Mouse (Mus musculus) adrenal gland, postnatal 25 days (tissue): ENCODE measurements at regions not wholly inside any gene's neighbourhood (a gene's known extent, or its start where the extent isn't known, plus 50 kb on each side); places are given as distances from the start of the nearest gene placed in this dataset.

Experiments
- DNase-seq: peaks from one replicate; pipeline ENCODE4 v3.0.0; 2021; ENCODE audit warnings: mixed read lengths

DNA sequence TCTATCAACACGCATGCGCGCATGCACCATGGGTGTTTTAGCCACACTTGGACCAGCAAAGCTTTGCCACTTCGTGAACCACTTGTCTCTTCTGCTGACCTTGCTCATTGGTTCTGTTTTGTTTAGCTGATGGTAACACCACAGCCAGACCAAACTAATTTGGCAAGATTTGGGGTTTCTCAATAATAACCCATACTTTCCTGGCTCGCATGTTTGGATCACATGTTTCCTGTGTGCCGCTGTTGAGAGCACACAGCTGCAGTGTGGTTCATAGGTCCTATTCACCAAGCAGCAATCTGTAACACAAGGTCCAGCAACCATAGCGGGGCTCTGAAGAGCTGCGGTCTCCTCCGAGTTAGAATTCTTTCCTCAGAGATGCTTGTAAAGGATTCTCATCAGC lies 126.4 kb upstream of the Gas1 start:
- no peak for DNase-seq

DNA sequence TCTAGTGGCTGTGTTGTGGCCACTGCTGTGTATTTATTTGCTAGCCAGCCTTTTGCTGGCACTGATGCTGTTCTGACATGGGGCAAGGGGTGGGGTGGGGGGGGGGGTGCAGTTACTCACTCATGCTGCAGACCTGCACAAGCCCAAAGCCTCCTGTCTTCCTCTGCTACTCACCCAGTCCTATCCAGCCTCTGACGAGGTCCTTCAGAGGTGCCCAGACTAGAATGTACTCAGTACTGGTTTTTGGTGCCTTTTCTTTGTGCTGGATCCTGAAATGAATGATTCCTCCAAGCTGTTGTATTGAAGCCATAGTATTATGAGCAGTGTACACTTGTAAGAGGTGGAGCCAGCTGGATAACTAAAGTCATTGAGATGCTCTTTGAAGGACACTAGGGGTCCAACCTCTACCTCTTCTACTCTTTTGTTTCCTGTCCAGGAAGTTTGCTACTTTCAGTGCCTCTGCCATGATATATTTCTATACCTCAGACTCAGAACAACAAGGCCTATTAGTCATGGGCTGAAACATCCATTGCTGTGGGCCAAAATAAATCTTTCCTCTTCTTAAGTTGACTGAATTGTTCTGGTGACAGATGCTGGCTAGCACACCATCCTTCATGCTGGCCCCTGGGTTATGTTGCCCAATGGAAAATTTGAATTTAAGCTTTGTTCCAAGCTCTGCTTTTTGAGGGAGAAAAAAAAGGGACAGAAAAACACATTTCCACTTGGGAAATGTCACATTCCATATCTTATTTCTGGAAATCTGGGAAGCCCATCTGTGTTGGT lies 128.1 kb upstream of the Gas1 start:
- no peak for DNase-seq

DNA sequence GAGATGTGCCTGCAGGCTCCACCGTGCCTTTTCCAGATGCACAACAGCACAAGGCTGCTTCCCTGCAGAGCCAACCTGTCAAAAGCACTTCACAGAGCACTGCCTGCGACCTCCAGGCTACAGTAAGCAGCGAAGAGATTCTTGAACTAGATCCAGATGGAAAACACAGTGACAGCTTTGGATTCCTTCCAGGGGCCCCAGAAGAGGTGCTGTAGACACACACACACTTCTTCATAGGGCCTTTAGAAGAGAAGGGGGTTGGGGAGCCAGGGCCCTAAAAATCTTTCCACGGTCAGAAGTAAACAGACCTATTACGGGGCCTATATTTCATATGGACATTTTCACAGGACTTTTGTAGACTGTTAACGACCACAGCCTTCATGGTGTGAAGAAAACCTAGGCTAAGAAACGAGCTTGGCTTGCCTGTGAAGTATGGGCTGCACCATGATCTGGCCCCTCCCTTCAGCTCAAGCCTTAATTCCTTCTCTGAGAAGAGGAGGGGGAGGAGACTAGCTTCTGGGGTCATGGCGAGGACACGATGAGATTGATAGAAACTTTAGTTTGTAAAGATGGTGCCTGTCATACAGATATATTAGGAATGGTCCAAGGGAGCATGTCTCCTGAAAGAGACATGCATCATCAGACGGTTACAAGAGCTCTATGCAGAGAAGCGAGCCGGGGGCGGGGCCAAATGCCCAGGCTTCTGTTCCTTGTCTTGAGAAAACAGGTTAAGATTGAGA lies 131.1 kb upstream of the Gas1 start:
- peak; percentile 17 for DNase-seq

DNA sequence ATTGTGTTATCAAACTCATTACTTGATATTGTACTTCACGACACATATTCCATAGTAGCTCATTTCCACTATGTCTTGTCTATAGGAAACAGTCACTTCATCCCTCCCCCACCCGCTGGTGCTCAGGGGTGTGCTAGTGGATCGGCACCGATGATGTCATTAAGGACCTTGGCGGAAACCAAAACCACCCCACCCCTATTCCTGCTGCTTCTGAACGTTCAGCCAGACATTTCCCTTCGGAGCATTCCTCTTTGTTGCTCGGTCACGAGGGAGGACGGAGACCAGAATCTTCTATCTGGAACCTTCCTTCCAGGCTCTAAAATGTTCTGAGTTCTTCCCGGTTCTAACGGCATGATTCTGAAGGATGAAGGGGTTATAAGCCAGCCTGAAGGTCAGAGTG lies 132.3 kb upstream of the Gas1 start:
- no peak for DNase-seq

- DNase-seq: peak; percentile 40
Measured at GRCm38 (mm10) chr13:60309926-60310325, 132.8 kb upstream of the Gas1 start.

DNA sequence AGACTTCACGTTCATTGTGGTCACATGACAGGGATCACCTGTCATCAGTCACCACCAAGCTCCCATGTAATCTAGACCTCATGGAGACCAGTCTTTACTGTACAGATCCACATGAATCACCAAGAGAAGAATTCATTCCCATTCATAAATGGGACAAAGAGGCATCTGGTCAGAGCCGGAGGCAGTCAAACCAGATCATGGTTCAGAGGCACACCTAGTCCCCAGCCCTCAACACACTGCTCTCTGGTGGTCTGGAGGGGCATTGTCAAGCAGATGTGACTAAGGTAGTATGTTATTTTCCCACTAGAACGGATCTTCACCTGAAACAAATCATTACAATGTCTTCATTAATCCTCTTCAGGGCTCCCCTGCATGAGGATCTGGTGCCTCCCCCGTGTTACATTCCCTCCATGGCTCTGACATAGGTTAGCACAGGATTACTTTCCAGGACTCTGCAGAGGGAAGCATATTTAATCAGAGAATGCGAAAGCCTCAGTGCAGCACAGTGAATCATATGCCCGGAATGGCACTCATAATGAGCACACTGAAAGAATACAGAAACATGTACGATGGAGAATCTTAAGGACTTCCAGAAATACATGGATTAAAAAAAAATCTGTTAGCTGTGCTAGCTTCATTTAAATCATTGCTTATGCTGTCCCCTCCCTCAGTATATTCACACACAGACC lies 135.4 kb upstream of the Gas1 start:
- no peak for DNase-seq

GRCm38 (mm10) chr13:60318436-60319020 lies 141.4 kb upstream of the Gas1 start:
- no peak for DNase-seq

DNA sequence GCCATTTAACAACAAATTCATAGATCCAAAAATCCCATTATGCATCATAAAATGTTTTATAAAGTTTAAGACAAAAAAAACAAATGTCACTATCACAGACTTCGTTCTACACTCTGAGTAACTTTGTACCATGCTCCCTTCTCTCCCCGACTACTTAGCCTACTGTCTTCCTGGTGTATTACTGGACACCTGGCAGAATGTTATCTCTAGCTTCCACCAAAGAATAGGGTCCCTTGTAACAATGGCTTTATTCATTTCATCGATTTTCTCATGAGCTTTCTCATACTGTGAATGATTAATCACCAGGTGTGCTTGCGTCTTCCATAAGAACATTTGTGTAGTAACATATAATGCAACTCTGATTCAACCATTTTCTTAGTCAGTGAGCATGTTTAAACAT lies 142.1 kb upstream of the Gas1 start:
- no peak for DNase-seq

- no peak for DNase-seq
Measured at GRCm38 (mm10) chr13:60319861-60320602, 142.9 kb upstream of the Gas1 start.

- DNase-seq: peak; percentile 34
Measured at GRCm38 (mm10) chr13:60322579-60322978, 145.4 kb upstream of the Gas1 start.

DNA sequence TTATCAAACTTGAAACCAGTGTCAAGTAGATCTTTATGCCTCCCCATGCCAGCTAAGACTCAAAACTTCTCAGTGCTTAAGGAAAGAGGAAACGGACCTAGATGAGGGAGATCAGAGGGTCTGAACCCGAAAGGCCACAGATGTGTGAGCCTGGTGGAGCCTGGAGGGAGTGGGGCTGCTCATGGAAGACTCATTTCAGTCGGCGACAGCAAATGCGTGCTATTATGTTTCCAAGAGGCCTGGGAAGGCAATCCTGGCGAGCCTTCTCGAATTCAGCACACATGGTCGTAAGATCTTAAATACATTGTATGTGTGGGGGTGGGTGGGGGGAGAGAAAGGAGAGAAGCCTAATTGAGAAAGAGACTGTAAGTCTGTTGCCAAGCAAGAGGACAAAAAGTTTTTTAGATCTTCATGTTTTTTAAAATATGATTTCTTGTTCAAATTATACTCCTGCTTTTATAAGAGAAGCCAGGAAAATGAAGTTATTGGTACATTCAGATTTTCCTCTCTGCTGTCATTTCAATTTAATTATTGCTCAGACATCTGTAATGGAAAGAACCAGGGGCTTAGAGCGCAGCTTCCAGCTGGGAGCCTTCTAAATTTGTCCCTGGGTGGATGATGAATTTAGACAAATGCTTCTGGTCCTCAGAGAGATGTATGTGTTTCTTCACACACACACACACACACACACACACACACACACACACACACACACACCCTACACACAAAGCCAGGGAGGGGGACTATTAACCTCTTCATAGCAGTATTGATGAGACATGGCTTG lies 153.5 kb upstream of the Gas1 start:
- DNase-seq: no peak

- no peak for DNase-seq
Measured at GRCm38 (mm10) chr13:60336196-60336595, 159.0 kb upstream of the Gas1 start.

- no peak for DNase-seq
Measured at GRCm38 (mm10) chr13:60337383-60337782, 160.2 kb upstream of the Gas1 start.

DNA sequence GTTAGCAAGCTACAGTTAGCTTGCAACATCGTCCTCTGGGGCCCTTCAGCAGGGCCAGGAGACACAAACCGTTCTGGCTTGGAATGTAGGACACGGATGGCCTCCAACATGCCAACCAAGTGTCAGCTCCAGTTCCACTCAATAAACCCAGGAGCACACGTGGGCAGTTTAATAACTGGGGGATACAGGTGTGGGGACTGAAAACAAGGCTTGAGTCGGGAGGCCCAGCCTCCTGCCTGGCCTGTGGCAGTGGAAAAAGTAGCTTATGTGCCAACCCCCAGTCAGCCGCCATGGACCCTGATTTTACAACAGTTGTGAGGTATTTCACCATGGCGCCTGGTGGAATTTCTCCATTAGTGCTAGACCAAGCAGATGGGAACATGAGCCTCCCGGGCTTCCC lies 160.9 kb upstream of the Gas1 start:
- DNase-seq: peak; percentile 21

DNA sequence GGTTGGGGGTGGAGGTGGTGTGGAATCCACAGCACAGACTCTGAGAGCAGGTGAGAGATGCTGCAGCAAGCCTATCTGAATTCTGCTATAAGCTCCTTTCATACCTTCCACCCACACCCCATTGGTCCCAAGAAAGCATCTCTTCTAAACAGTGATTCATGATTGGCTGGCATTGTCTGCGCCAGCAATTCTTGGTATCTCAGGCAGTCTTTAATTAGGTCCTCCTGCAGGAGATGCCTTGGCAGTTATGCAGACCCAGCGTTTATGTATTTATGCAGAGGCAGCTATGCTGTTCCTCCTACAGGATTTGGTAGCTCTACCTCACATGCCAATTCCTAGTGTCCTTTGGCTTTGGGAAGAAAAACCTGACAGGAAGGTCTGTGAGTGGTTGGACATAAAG lies 162.9 kb upstream of the Gas1 start:
- no peak for DNase-seq

- peak; percentile 9 for DNase-seq
Measured at GRCm38 (mm10) chr13:60347881-60348280, 170.7 kb upstream of the Gas1 start.

GRCm38 (mm10) chr13:60348438-60348837 lies 171.3 kb upstream of the Gas1 start:
- DNase-seq: no peak

DNA sequence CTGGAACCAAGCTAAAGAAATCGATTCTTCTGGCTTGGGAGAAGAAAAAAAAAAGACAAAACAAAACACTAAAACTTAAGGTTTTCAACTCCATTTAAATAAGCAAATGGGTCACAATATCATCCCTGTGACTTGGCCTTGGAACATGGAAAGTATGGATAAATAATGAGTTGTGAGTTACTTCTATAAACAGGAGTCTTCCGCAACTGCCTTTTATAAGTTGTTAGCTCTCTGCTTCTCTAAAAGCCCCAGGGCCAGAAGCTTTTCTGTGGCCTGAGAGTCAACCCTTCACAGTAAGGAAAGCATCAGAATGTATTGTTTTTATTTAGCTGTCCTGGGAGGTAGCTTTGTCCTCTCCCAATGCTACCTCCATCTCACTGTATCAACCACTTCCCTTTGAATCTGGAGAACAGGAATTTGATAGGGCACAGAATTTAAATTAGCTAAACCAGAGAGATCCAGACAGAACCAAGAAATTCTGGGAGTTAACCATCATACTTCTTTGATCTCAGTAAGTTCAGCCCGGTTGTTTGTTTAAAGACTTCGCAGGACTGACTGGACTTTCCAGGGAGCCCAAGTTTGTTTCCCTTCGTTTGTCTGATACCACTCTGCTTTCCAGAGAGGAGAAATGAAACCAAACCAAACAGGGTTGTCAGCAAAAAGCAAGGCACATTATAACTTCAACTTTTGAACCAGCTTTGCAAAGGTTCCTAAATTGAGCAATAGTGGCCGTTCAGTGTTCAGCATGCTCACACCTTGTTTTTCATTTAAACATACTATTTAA lies 178.7 kb upstream of the Gas1 start:
- DNase-seq: no peak

- DNase-seq: no peak
Measured at GRCm38 (mm10) chr13:60358408-60359060, 181.4 kb upstream of the Gas1 start.
